Mouse (Mus musculus) lung, postnatal 0 days (tissue): ENCODE measurements around the gene Tmc1.

Source experiments
- CTCF ChIP-seq: IDR thresholded peaks from 2 replicates; pipeline ENCODE4 v1.5.1; 2016; ENCODE audit warnings: antibody characterized with exemption, mild to moderate bottlenecking
- EP300 ChIP-seq: IDR thresholded peaks from 2 replicates; pipeline ENCODE4 v1.6.1; 2016; ENCODE audit warnings: antibody characterized with exemption, mild to moderate bottlenecking, control low read depth

- TF ChIP-seq CTCF (no peak), EP300 (no peak)
These were observed 38.9 kb downstream of the Tmc1 start for GRCm38 (mm10) chr19:20915151-20915550.
